Comparison of ENCODE assay signal across 28 mouse cellular contexts in the genomic region with DNA sequence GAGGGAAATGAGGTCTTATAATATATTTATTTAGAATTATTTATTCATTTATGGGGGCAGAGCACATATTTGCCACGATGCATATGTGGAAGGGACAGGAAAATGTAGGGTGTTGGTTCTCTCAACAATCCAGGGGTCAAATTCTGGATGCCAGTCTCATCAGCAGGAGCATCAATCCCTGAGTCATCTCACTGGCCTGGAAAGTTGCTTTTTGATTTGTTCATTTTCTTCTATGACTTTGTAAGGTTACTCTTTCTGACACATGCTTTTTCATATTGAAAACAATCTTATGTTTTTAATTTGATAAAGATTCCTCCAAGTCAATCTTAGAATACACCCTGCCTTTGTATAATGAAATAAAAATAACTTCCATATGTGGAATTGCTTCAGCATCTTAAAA.
"Had no signal": no experiment of that assay in that cellular context is flagged by ENCODE, and none has a peak within 500 bp of the region (broad histone marks: within the 10 kb centered on the region; RNA-seq: fewer than 3 reads in every experiment).

No protein-coding gene starts in this region.

- ATAC-seq: forebrain, embryonic 13.5 days; forebrain, embryonic 14.5 days; forebrain, embryonic 15.5 days; forebrain, embryonic 16.5 days; forebrain, postnatal 0 days had no signal

- DNase-seq: cerebellum, adult 8-10 months; cerebellum, adult 9-11 months; cerebellum, postnatal 10 days; cerebellum, postnatal 14 days; cerebellum, postnatal 25 days; cerebellum, postnatal 36 days; embryo, embryonic 11 days; forebrain, postnatal 0 days; gastrocnemius, adult 2 months; gastrocnemius, postnatal 10 days; gastrocnemius, postnatal 14 days; gastrocnemius, postnatal 25 days; gastrocnemius, postnatal 36 days; heart, adult 18-20 months; heart, adult 2 months had no signal

- H3K36me3 ChIP-seq: embryonic facial prominence, embryonic 12.5 days; embryonic facial prominence, embryonic 13.5 days; embryonic facial prominence, embryonic 15.5 days; forebrain, embryonic 10.5 days; forebrain, embryonic 12.5 days; forebrain, embryonic 15.5 days; heart, embryonic 10.5 days; heart, embryonic 12.5 days had no signal

- H3K4me1 ChIP-seq: embryonic facial prominence, embryonic 12.5 days; embryonic facial prominence, embryonic 15.5 days; forebrain, embryonic 10.5 days; forebrain, embryonic 12.5 days; forebrain, embryonic 13.5 days; forebrain, embryonic 15.5 days; heart, embryonic 10.5 days; heart, embryonic 12.5 days had no signal

- H3K27me3 ChIP-seq: embryonic facial prominence, embryonic 12.5 days; embryonic facial prominence, embryonic 13.5 days; embryonic facial prominence, embryonic 15.5 days; forebrain, embryonic 12.5 days; forebrain, embryonic 13.5 days; forebrain, embryonic 15.5 days; heart, embryonic 12.5 days had no signal

- H3K4me2 ChIP-seq: embryonic facial prominence, embryonic 12.5 days; embryonic facial prominence, embryonic 13.5 days; embryonic facial prominence, embryonic 15.5 days; forebrain, embryonic 12.5 days; forebrain, embryonic 13.5 days; forebrain, embryonic 15.5 days; heart, embryonic 11.5 days; heart, embryonic 12.5 days had no signal

- H3K4me3 ChIP-seq: embryonic facial prominence, embryonic 12.5 days; embryonic facial prominence, embryonic 13.5 days; embryonic facial prominence, embryonic 15.5 days; erythroblast, embryonic 14.5 days; forebrain, embryonic 10.5 days; forebrain, embryonic 12.5 days; forebrain, embryonic 13.5 days; forebrain, embryonic 15.5 days; gastrocnemius, adult 2 months; heart, adult 2 months; heart, embryonic 10.5 days; heart, embryonic 12.5 days had no signal

- H3K9me3 ChIP-seq: embryonic facial prominence, embryonic 12.5 days; embryonic facial prominence, embryonic 13.5 days; embryonic facial prominence, embryonic 15.5 days; forebrain, embryonic 10.5 days; forebrain, embryonic 12.5 days; forebrain, embryonic 13.5 days; forebrain, embryonic 15.5 days; heart, embryonic 10.5 days; heart, embryonic 12.5 days had no signal

- H3K9ac ChIP-seq: embryonic facial prominence, embryonic 12.5 days; embryonic facial prominence, embryonic 13.5 days; embryonic facial prominence, embryonic 15.5 days; forebrain, embryonic 12.5 days; forebrain, embryonic 13.5 days; forebrain, embryonic 15.5 days; forebrain, postnatal 0 days; heart, embryonic 12.5 days had no signal

- H3K27ac ChIP-seq: embryonic facial prominence, embryonic 12.5 days; embryonic facial prominence, embryonic 13.5 days; embryonic facial prominence, embryonic 15.5 days; forebrain, embryonic 10.5 days; forebrain, embryonic 12.5 days; forebrain, embryonic 13.5 days; forebrain, embryonic 15.5 days; gastrocnemius, adult 2 months; heart, adult 2 months; heart, embryonic 10.5 days had no signal
